22 mouse cellular contexts compared by ENCODE assay signal in the genomic region with DNA sequence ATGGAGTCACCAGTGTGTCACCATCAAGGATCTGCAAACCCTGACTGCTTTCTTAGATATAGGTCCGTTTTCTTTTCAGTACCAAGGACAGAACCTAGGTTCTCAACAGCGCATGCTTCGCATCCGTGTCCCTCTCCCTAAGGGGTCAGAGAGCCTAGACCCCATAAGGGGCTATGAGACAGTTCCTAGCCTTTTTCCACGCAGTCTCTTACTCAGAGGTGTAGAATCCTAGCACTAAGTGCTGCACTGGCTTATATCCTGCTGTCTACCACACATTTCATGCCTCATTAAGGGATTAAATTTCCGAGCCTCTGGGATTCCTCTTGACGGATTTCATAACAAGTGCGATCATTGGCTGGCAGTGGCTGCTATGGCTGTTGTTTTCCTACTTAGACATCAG.
DNase-seq lines count a peak whose midpoint lies in the region; ATAC-seq lines count a peak whose summit lies in the region.
"Had no signal": no experiment of that assay in that cellular context is flagged by ENCODE, and none has a peak within 500 bp of the region (broad histone marks: within the 10 kb centered on the region; RNA-seq: fewer than 3 reads in every experiment).

No protein-coding gene starts in this region.

- no peaks in the 10 kb centered on the region for H3K9me3 ChIP-seq in embryonic facial prominence, embryonic 11.5 days (replicated peaks; ENCODE audit: control insufficient read depth, low read length)
- H3K9me3 ChIP-seq in embryonic facial prominence, embryonic 10.5 days = no peaks in the 10 kb centered on the region
- no peaks in the 10 kb centered on the region for H3K9me3 ChIP-seq in midbrain, embryonic 13.5 days
- no peaks in the 10 kb centered on the region for H3K9me3 ChIP-seq in midbrain, embryonic 10.5 days (replicated peaks)
- H3K9me3 ChIP-seq: embryonic facial prominence, embryonic 13.5 days; forebrain, embryonic 10.5 days; heart, embryonic 10.5 days; limb, embryonic 13.5 days had no signal

- intact Hi-C loops in gastrocnemius, postnatal 36 days (cut with DNase I) = no loop called here

- no peak overlapping the region for H3K9ac ChIP-seq in embryonic facial prominence, embryonic 11.5 days (replicated peaks; ENCODE audit: low read length)
- H3K9ac ChIP-seq in midbrain, embryonic 13.5 days (replicated peaks) = no peak overlapping the region
- H3K9ac ChIP-seq: embryonic facial prominence, embryonic 13.5 days; limb, embryonic 13.5 days; liver, postnatal 0 days had no signal

- no peak overlapping the region for H3K4me3 ChIP-seq in embryonic facial prominence, embryonic 11.5 days (ENCODE audit: low read depth, low read length)
- H3K4me3 ChIP-seq in embryonic facial prominence, embryonic 10.5 days = no peak overlapping the region
- no peak overlapping the region for H3K4me3 ChIP-seq in midbrain, embryonic 13.5 days (replicated peaks)
- H3K4me3 ChIP-seq in midbrain, embryonic 10.5 days = no peak overlapping the region
- H3K4me3 ChIP-seq: embryonic facial prominence, embryonic 13.5 days; forebrain, embryonic 10.5 days; heart, embryonic 10.5 days; left cerebral cortex, adult 2 months; limb, embryonic 13.5 days had no signal

- peak; percentile 68 for DNase-seq in embryonic facial prominence, embryonic 11.5 days (ENCODE audit: low spot score)
- no peak for DNase-seq in embryonic facial prominence, embryonic 10.5 days (ENCODE audit: low spot score)
- no peak for DNase-seq in midbrain, embryonic 10.5 days (ENCODE audit: low spot score)
- peak; percentile 27 for DNase-seq in embryo, embryonic 9.5 days (ENCODE audit: extremely low spot score)
- peak; percentile 54 for DNase-seq in retina, embryonic 14.5 days (ENCODE audit: low spot score)
- DNase-seq in kidney, adult 9 months = no peak
- DNase-seq in gastrocnemius, postnatal 36 days = no peak
- DNase-seq: cerebellum, adult 9-10 months; gastrocnemius, postnatal 14 days; heart, postnatal 14 days; kidney, adult 18-20 months; liver, postnatal 0 days; lung, postnatal 4 days; right cerebral cortex, postnatal 14 days; thymus, postnatal 25 days had no signal

- H3K27me3 ChIP-seq in embryonic facial prominence, embryonic 11.5 days (ENCODE audit: control insufficient read depth, insufficient read depth, low read length) = no peaks in the 10 kb centered on the region
- H3K27me3 ChIP-seq in embryonic facial prominence, embryonic 10.5 days (replicated peaks; ENCODE audit: low read depth, poor library complexity, severe bottlenecking) = no peaks in the 10 kb centered on the region
- H3K27me3 ChIP-seq in midbrain, embryonic 13.5 days = peaks cover 3% of the 10 kb centered on the region; the same call in 1 of the 2 replicates
- H3K27me3 ChIP-seq in midbrain, embryonic 10.5 days (ENCODE audit: low read depth, poor library complexity, severe bottlenecking) = no peaks in the 10 kb centered on the region
- H3K27me3 ChIP-seq: embryonic facial prominence, embryonic 13.5 days; limb, embryonic 13.5 days; Patski had no signal

- no peak for ATAC-seq in embryonic facial prominence, embryonic 11.5 days (replicated peaks; ENCODE audit: insufficient number of reproducible peaks, low FRiP score, low TSS enrichment, low read depth)
- ATAC-seq in midbrain, embryonic 13.5 days = 0 out of 2 replicates have a peak, but pooled peaks have one; percentile 34
- ATAC-seq: liver, postnatal 0 days; Patski had no signal

- H3K4me2 ChIP-seq in embryonic facial prominence, embryonic 11.5 days (ENCODE audit: low read depth, low read length) = no peak overlapping the region
- no peak overlapping the region for H3K4me2 ChIP-seq in midbrain, embryonic 13.5 days (replicated peaks)
- H3K4me2 ChIP-seq: embryonic facial prominence, embryonic 13.5 days; limb, embryonic 13.5 days had no signal

- 45% methylated on average over 8 of the region's 8 CpGs for WGBS in embryonic facial prominence, embryonic 11.5 days
- WGBS in embryonic facial prominence, embryonic 10.5 days = 48% methylated on average over 8 of the region's 8 CpGs
- WGBS in midbrain, embryonic 13.5 days = 58% methylated on average over 8 of the region's 8 CpGs
- WGBS in midbrain, embryonic 10.5 days = 66% methylated on average over 8 of the region's 8 CpGs

- H3K36me3 ChIP-seq in embryonic facial prominence, embryonic 11.5 days (replicated peaks; ENCODE audit: control insufficient read depth, insufficient read depth, low read depth, low read length) = no peaks in the 10 kb centered on the region
- H3K36me3 ChIP-seq in embryonic facial prominence, embryonic 10.5 days (replicated peaks) = no peaks in the 10 kb centered on the region
- no peaks in the 10 kb centered on the region for H3K36me3 ChIP-seq in midbrain, embryonic 13.5 days
- H3K36me3 ChIP-seq in midbrain, embryonic 10.5 days = no peaks in the 10 kb centered on the region
- H3K36me3 ChIP-seq: embryonic facial prominence, embryonic 13.5 days; forebrain, embryonic 10.5 days; heart, embryonic 10.5 days; limb, embryonic 13.5 days had no signal

- H3K4me1 ChIP-seq in embryonic facial prominence, embryonic 11.5 days (ENCODE audit: control insufficient read depth, insufficient read depth, low read length) = no peaks in the 10 kb centered on the region
- H3K4me1 ChIP-seq in embryonic facial prominence, embryonic 10.5 days = peaks cover 15% of the 10 kb centered on the region
- peaks cover 15% of the 10 kb centered on the region for H3K4me1 ChIP-seq in midbrain, embryonic 13.5 days (replicated peaks)
- peaks cover 33% of the 10 kb centered on the region for H3K4me1 ChIP-seq in midbrain, embryonic 10.5 days

- H3K27ac ChIP-seq in embryonic facial prominence, embryonic 11.5 days (replicated peaks; ENCODE audit: low read depth, low read length) = no peak overlapping the region
- no peak overlapping the region for H3K27ac ChIP-seq in embryonic facial prominence, embryonic 10.5 days (replicated peaks)
- no peak overlapping the region for H3K27ac ChIP-seq in midbrain, embryonic 13.5 days
- no peak overlapping the region for H3K27ac ChIP-seq in midbrain, embryonic 10.5 days (replicated peaks)
- H3K27ac ChIP-seq: embryonic facial prominence, embryonic 13.5 days; forebrain, embryonic 10.5 days; heart, embryonic 10.5 days; left cerebral cortex, adult 2 months; limb, embryonic 13.5 days had no signal

Comparison
In these comparisons a context has a peak if more than half of its experiments do, and no peak if none do; other contexts are left out.
1. DNase-seq: peak in embryonic facial prominence, embryonic 11.5 days (single experiment), embryo, embryonic 9.5 days (single experiment) and retina, embryonic 14.5 days (single experiment); none in embryonic facial prominence, embryonic 10.5 days (single experiment), midbrain, embryonic 10.5 days (single experiment), kidney, adult 9 months (single experiment) and gastrocnemius, postnatal 36 days (0 of 2).